Mouse (Mus musculus) cerebellum, postnatal 25 days (tissue): ENCODE measurements around the gene Gm4778.
"Not testable (repeated sequence)": the region's sequence is repeated elsewhere in the genome, so short reads cannot be mapped to it uniquely, and the experiment has no call there.

Experiments
- DNase-seq, 2 experiments: peaks; one replicate each; pipeline ENCODE4 v3.0.0; 2021; ENCODE audit warnings: mixed read lengths in 2 of 2

The Gm4778 gene

GRCm38 (mm10) chr3:94263736-94264135, at the start of gene Gm4778:
TSS of gene Gm4778 (plus strand) at chr3:94264036.
- not testable (repeated sequence) for DNase-seq

- peak in 1 of 2 experiments; percentile 1 for DNase-seq
Observed at GRCm38 (mm10) chr3:94260598-94260997, 3.2 kb upstream of the Gm4778 start.

- DNase-seq, result no peak
Observed at GRCm38 (mm10) chr3:94275991-94276390, 12.2 kb downstream of the Gm4778 start.

- no peak for DNase-seq
Observed at GRCm38 (mm10) chr3:94305457-94305856, 41.6 kb downstream of the Gm4778 start.

GRCm38 (mm10) chr3:94306975-94307374, 43.1 kb downstream of the Gm4778 start:
- no peak for DNase-seq

GRCm38 (mm10) chr3:94309633-94310363, 46.0 kb downstream of the Gm4778 start, which contains the start of gene Them4:
TSS of gene Them4 (plus strand) at chr3:94310089.
- DNase-seq, result peak; percentile 95 to 97

GRCm38 (mm10) chr3:94310491-94310890, 46.7 kb downstream of the Gm4778 start:
- peak in 1 of 2 experiments; percentile 22 for DNase-seq

GRCm38 (mm10) chr3:94310911-94311310, 47.1 kb downstream of the Gm4778 start:
- no peak for DNase-seq

GRCm38 (mm10) chr3:94311376-94311775, 47.5 kb downstream of the Gm4778 start:
- DNase-seq, result peak in 1 of 2 experiments; percentile 27
